Comparison of ENCODE assay signal across 21 mouse cellular contexts in the genomic region with DNA sequence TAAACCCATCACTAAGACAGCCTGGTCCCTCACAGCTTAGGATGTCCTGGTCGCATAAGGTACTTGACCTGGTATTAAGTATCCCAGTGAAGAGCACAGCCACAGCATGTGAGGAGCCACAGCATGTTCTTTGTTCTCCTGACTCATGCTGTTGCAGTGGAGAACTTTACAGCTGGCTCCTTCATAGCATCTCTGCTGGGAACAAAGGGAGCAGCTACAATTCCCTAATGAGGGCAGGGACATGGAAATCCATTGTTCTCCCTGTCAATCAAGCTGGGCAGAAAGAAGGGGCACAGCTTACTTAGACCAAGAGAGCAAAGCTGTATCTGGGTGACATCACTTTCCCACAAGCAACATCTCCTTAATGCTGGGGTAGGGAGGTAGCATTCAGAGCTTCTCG.
DNase-seq lines count a peak whose midpoint lies in the region; ATAC-seq and TF ChIP-seq lines count a peak whose summit lies in the region.
"Had no signal": no experiment of that assay in that cellular context is flagged by ENCODE, and none has a peak within 500 bp of the region (broad histone marks: within the 10 kb centered on the region; RNA-seq: fewer than 3 reads in every experiment).

No protein-coding gene starts in this region.

- H3K27ac ChIP-seq in forebrain, embryonic 10.5 days: peak overlapping the region; percentile 46
- H3K27ac ChIP-seq in forebrain, postnatal 0 days (ENCODE audit: low read depth, low read length): no peak overlapping the region
- peak overlapping the region; percentile 54 for H3K27ac ChIP-seq in forebrain, embryonic 12.5 days
- no peak overlapping the region for H3K27ac ChIP-seq in midbrain, embryonic 14.5 days (replicated peaks; ENCODE audit: low read depth, low read length)
- H3K27ac ChIP-seq in intestine, postnatal 0 days (ENCODE audit: low read depth, low read length): no peak overlapping the region
- H3K27ac ChIP-seq: embryonic facial prominence, embryonic 13.5 days; heart, adult 2 months; heart, embryonic 15.5 days; hindbrain, embryonic 15.5 days; limb, embryonic 13.5 days; liver, embryonic 14.5 days had no signal

- no peak overlapping the region for H3K4me3 ChIP-seq in forebrain, embryonic 10.5 days
- H3K4me3 ChIP-seq in forebrain, postnatal 0 days (ENCODE audit: low read depth, low read length): no peak overlapping the region
- no peak overlapping the region for H3K4me3 ChIP-seq in forebrain, embryonic 12.5 days (replicated peaks)
- no peak overlapping the region for H3K4me3 ChIP-seq in midbrain, embryonic 14.5 days (replicated peaks; ENCODE audit: low read depth, low read length)
- no peak overlapping the region for H3K4me3 ChIP-seq in intestine, postnatal 0 days (ENCODE audit: low read depth, low read length)
- H3K4me3 ChIP-seq: embryonic facial prominence, embryonic 13.5 days; heart, adult 2 months; heart, embryonic 15.5 days; hindbrain, embryonic 15.5 days; limb, embryonic 13.5 days; megakaryocyte, embryonic 14.5 days had no signal

- H3K4me1 ChIP-seq in forebrain, embryonic 10.5 days: peaks cover 23% of the 10 kb centered on the region
- peaks cover 3% of the 10 kb centered on the region; the same call in 1 of the 2 replicates for H3K4me1 ChIP-seq in forebrain, postnatal 0 days (ENCODE audit: insufficient read depth)
- peaks cover 11% of the 10 kb centered on the region for H3K4me1 ChIP-seq in forebrain, embryonic 12.5 days
- no peaks in the 10 kb centered on the region for H3K4me1 ChIP-seq in midbrain, embryonic 14.5 days (ENCODE audit: control insufficient read depth, insufficient read depth, low read length)
- H3K4me1 ChIP-seq in intestine, postnatal 0 days (replicated peaks; ENCODE audit: control insufficient read depth, insufficient read depth, low read length): no peaks in the 10 kb centered on the region
- H3K4me1 ChIP-seq: embryonic facial prominence, embryonic 13.5 days; limb, embryonic 13.5 days had no signal

- H3K4me2 ChIP-seq in forebrain, postnatal 0 days (ENCODE audit: low read depth): no peak overlapping the region
- H3K4me2 ChIP-seq in forebrain, embryonic 12.5 days: no peak overlapping the region
- no peak overlapping the region for H3K4me2 ChIP-seq in midbrain, embryonic 14.5 days (ENCODE audit: low read length)
- H3K4me2 ChIP-seq in intestine, postnatal 0 days (replicated peaks; ENCODE audit: low read depth): no peak overlapping the region
- H3K4me2 ChIP-seq: embryonic facial prominence, embryonic 13.5 days; heart, embryonic 15.5 days; hindbrain, embryonic 15.5 days; limb, embryonic 13.5 days had no signal

- TF ChIP-seq CTCF in forebrain, postnatal 0 days (IDR thresholded peaks at IDR 0.05; ENCODE audit: low read depth): no peak
- TF ChIP-seq CTCF in brain, embryonic 14.5 days (IDR thresholded peaks at IDR 0.05; ENCODE audit: borderline replicate concordance, extremely low read depth, insufficient read depth, insufficient read length): no peak
- no peak for TF ChIP-seq CTCF in intestine, postnatal 0 days (IDR thresholded peaks at IDR 0.05; ENCODE audit: low read depth)

- ATAC-seq in forebrain, postnatal 0 days: no peak
- peak; percentile 44; the same call in 1 of the 2 replicates for ATAC-seq in forebrain, embryonic 12.5 days (ENCODE audit: low FRiP score)
- ATAC-seq in midbrain, embryonic 14.5 days (ENCODE audit: low FRiP score, low TSS enrichment): no peak
- ATAC-seq in intestine, postnatal 0 days: no peak
- ATAC-seq: lung, postnatal 0 days had no signal

- H3K27me3 ChIP-seq in forebrain, embryonic 10.5 days (ENCODE audit: poor library complexity, severe bottlenecking): no peaks in the 10 kb centered on the region
- no peaks in the 10 kb centered on the region for H3K27me3 ChIP-seq in forebrain, postnatal 0 days (ENCODE audit: insufficient read depth, low read length)
- H3K27me3 ChIP-seq in forebrain, embryonic 12.5 days: no peaks in the 10 kb centered on the region
- no peaks in the 10 kb centered on the region for H3K27me3 ChIP-seq in midbrain, embryonic 14.5 days (ENCODE audit: control insufficient read depth, insufficient read depth, low read length)
- no peaks in the 10 kb centered on the region for H3K27me3 ChIP-seq in intestine, postnatal 0 days (replicated peaks; ENCODE audit: control insufficient read depth, insufficient read depth, low read length)
- H3K27me3 ChIP-seq: embryonic facial prominence, embryonic 13.5 days; heart, embryonic 15.5 days; hindbrain, embryonic 15.5 days; limb, embryonic 13.5 days had no signal

- no peak for TF ChIP-seq POLR2A in brain, embryonic 14.5 days (IDR thresholded peaks at IDR 0.05; ENCODE audit: borderline replicate concordance, extremely low read depth, insufficient read depth, insufficient read length, poor library complexity, severe bottlenecking)

- H3K36me3 ChIP-seq in forebrain, embryonic 10.5 days (replicated peaks): no peaks in the 10 kb centered on the region
- no peaks in the 10 kb centered on the region for H3K36me3 ChIP-seq in forebrain, postnatal 0 days (ENCODE audit: insufficient read depth)
- no peaks in the 10 kb centered on the region for H3K36me3 ChIP-seq in forebrain, embryonic 12.5 days (replicated peaks)
- H3K36me3 ChIP-seq in midbrain, embryonic 14.5 days (ENCODE audit: control insufficient read depth, insufficient read depth, low read length): no peaks in the 10 kb centered on the region
- H3K36me3 ChIP-seq in intestine, postnatal 0 days (ENCODE audit: control insufficient read depth, insufficient read depth): no peaks in the 10 kb centered on the region
- H3K36me3 ChIP-seq: embryonic facial prominence, embryonic 13.5 days; heart, embryonic 15.5 days; hindbrain, embryonic 15.5 days; limb, embryonic 13.5 days had no signal

- H3K9me3 ChIP-seq in forebrain, embryonic 10.5 days: no peaks in the 10 kb centered on the region
- H3K9me3 ChIP-seq in forebrain, postnatal 0 days (ENCODE audit: low read length): no peaks in the 10 kb centered on the region
- H3K9me3 ChIP-seq in forebrain, embryonic 12.5 days: no peaks in the 10 kb centered on the region
- H3K9me3 ChIP-seq in midbrain, embryonic 14.5 days (ENCODE audit: control insufficient read depth, low read length): no peaks in the 10 kb centered on the region
- no peaks in the 10 kb centered on the region for H3K9me3 ChIP-seq in intestine, postnatal 0 days (ENCODE audit: control insufficient read depth)
- H3K9me3 ChIP-seq: embryonic facial prominence, embryonic 13.5 days; heart, embryonic 15.5 days; hindbrain, embryonic 15.5 days; limb, embryonic 13.5 days had no signal

- 48% methylated on average over 2 of the region's 2 CpGs for WGBS in forebrain, embryonic 10.5 days
- 13% methylated on average over 2 of the region's 2 CpGs for WGBS in forebrain, postnatal 0 days
- 21% methylated on average over 2 of the region's 2 CpGs for whole genome bisulfite sequencing in forebrain, embryonic 12.5 days
- WGBS in midbrain, embryonic 14.5 days: 22% methylated on average over 2 of the region's 2 CpGs
- WGBS in intestine, postnatal 0 days: 69% methylated on average over 2 of the region's 2 CpGs

- no peak overlapping the region for H3K9ac ChIP-seq in forebrain, postnatal 0 days
- H3K9ac ChIP-seq in forebrain, embryonic 12.5 days: no peak overlapping the region
- H3K9ac ChIP-seq in midbrain, embryonic 14.5 days (replicated peaks; ENCODE audit: low read length): no peak overlapping the region
- no peak overlapping the region for H3K9ac ChIP-seq in intestine, postnatal 0 days (ENCODE audit: low read depth, low read length)
- H3K9ac ChIP-seq: embryonic facial prominence, embryonic 13.5 days; heart, embryonic 15.5 days; hindbrain, embryonic 15.5 days; limb, embryonic 13.5 days; liver, embryonic 14.5 days had no signal

- DNase-seq in forebrain, embryonic 10.5 days (ENCODE audit: extremely low spot score, low spot score): no peak
- no peak for DNase-seq in forebrain, postnatal 0 days
- peak; percentile 64 for DNase-seq in brain, embryonic 14.5 days (ENCODE audit: low read depth)
- DNase-seq in midbrain, embryonic 14.5 days: peak; percentile 29
- no peak for DNase-seq in frontal cortex, postnatal 25 days (ENCODE audit: low spot score in 2 of 2)
- DNase-seq in kidney, postnatal 10 days: no peak
- DNase-seq: cerebellum, postnatal 14 days; heart, adult 2 months; kidney, adult 18-20 months; kidney, postnatal 36 days; right cerebral cortex, postnatal 25 days; thymus, postnatal 25 days had no signal

Comparison
In these comparisons a context has a peak if more than half of its experiments do, and no peak if none do; other contexts are left out.
1. H3K27ac ChIP-seq: peak in forebrain, embryonic 10.5 days (single experiment) and forebrain, embryonic 12.5 days (single experiment); none in forebrain, postnatal 0 days (single experiment), midbrain, embryonic 14.5 days (single experiment) and intestine, postnatal 0 days (single experiment).
2. DNase-seq: peak in brain, embryonic 14.5 days (single experiment) and midbrain, embryonic 14.5 days (single experiment); none in forebrain, embryonic 10.5 days (single experiment), forebrain, postnatal 0 days (single experiment), frontal cortex, postnatal 25 days (0 of 2) and kidney, postnatal 10 days (single experiment).